Mouse (Mus musculus): ENCODE results near the gene Phf23.

- no peak for TF ChIP-seq CTCF (IDR thresholded peaks at IDR 0.05)
- TF ChIP-seq POLR2A (IDR thresholded peaks at IDR 0.05; ENCODE audit: insufficient read depth, low read depth, low read length): no peak
These were observed 33.7 kb upstream of the Phf23 start for GRCm38 (mm10) chr11:69961841-69962240.
